Mouse (Mus musculus) limb, embryonic 13.5 days (tissue): ENCODE measurements at regions not wholly inside any gene's neighbourhood (a gene's known extent, or its start where the extent isn't known, plus 50 kb on each side); places are given as distances from the start of the nearest gene placed in this dataset.

ENCODE experiments used
- ATAC-seq: fragments of 200-750 bp; cut with Nextera tagmentation; 2 replicates; pipeline ENCODE4 v1.8.0; 2017; ENCODE audit warnings: low read depth, moderate number of reproducible peaks, moderate TSS enrichment; ENCODE audit not compliant: low FRiP score
- H3K27ac ChIP-seq: fragments of 300-500 bp; sonication (generic); 2 replicates; pipeline ENCODE4 v1.5.1; 2015; ENCODE audit warnings: inconsistent platforms, mild to moderate bottlenecking, moderate library complexity
- H3K27me3 ChIP-seq: fragments of 300-500 bp; sonication (generic); 2 replicates; pipeline ENCODE4 v1.6.1; 2015; ENCODE audit warnings: mild to moderate bottlenecking, inconsistent platforms
- H3K36me3 ChIP-seq: fragments of 300-500 bp; sonication (generic); 2 replicates; pipeline ENCODE4 v1.6.1; 2015; ENCODE audit warnings: inconsistent platforms, mild to moderate bottlenecking, moderate library complexity
- H3K4me1 ChIP-seq: fragments of 300-500 bp; sonication (generic); 2 replicates; pipeline ENCODE4 v1.6.1; 2015; ENCODE audit warnings: inconsistent platforms
- H3K4me2 ChIP-seq: fragments of 300-500 bp; sonication (generic); replicated peaks from 2 replicates; pipeline ENCODE4 v1.6.1; 2015; ENCODE audit warnings: inconsistent platforms, mild to moderate bottlenecking, moderate library complexity
- H3K4me3 ChIP-seq: fragments of 300-500 bp; sonication (generic); 2 replicates; pipeline ENCODE4 v1.5.1; 2015; ENCODE audit warnings: moderate library complexity, mild to moderate bottlenecking, inconsistent platforms
- H3K9ac ChIP-seq: fragments of 300-500 bp; sonication (generic); 2 replicates; pipeline ENCODE4 v1.6.1; 2015; ENCODE audit warnings: mild to moderate bottlenecking, inconsistent platforms
- H3K9me3 ChIP-seq: fragments of 300-500 bp; sonication (generic); 2 replicates; pipeline ENCODE4 v1.6.1; 2016; ENCODE audit warnings: inconsistent platforms
- WGBS: fragments of 180-500 bp; shearing (Covaris S2); methylation state at CpG from one replicate; pipeline ENCODE4 v1.1.7; 2015; 5-methylcytosine and 5-hydroxymethylcytosine counted together

- H3K4me2 ChIP-seq, result no peak overlapping the region
- H3K27ac ChIP-seq, result no peak overlapping the region
- H3K27me3 ChIP-seq, result no peaks in the 10 kb centered on the region
- 83% methylated on average over 6 of the region's 6 CpGs for WGBS
- peaks cover 8% of the 10 kb centered on the region for H3K9me3 ChIP-seq
- ATAC-seq, result no peak
- no peak overlapping the region for H3K9ac ChIP-seq
- H3K4me3 ChIP-seq, result no peak overlapping the region
- H3K36me3 ChIP-seq, result no peaks in the 10 kb centered on the region
- peaks cover 37% of the 10 kb centered on the region for H3K4me1 ChIP-seq
Measured at GRCm38 (mm10) chr2:173376926-173377325, 100.6 kb upstream of the Pmepa1 start.

GRCm38 (mm10) chr2:173377497-173378257, 101.3 kb upstream of the Pmepa1 start:
- Histone ChIP-seq H3K27ac (peak overlapping the region; percentile 69; the same call in 1 of the 2 replicates), H3K4me3 (no peak overlapping the region), H3K4me2 (no peak overlapping the region), H3K9me3 (peaks cover under 1% of the 10 kb centered on the region; the same call in 1 of the 2 replicates), H3K36me3 (no peaks in the 10 kb centered on the region), H3K4me1 (peaks cover 44% of the 10 kb centered on the region), H3K9ac (peak overlapping the region; percentile 25; the same call in 1 of the 2 replicates), H3K27me3 (no peaks in the 10 kb centered on the region)
- 44% methylated on average over 10 of the region's 12 CpGs for WGBS
- ATAC-seq, result no peak

GRCm38 (mm10) chr2:173379736-173380135, 103.4 kb upstream of the Pmepa1 start:
- no peaks in the 10 kb centered on the region for H3K27me3 ChIP-seq
- no peak overlapping the region for H3K4me2 ChIP-seq
- peak overlapping the region; percentile 79; the same call in 1 of the 2 replicates for H3K27ac ChIP-seq
- H3K4me3 ChIP-seq, result no peak overlapping the region
- peaks cover 56% of the 10 kb centered on the region for H3K4me1 ChIP-seq
- 95% methylated on average over 1 of the region's 1 CpGs for WGBS
- H3K36me3 ChIP-seq, result no peaks in the 10 kb centered on the region
- no peak for ATAC-seq
- H3K9me3 ChIP-seq, result no peaks in the 10 kb centered on the region
- no peak overlapping the region for H3K9ac ChIP-seq

- no peaks in the 10 kb centered on the region for H3K36me3 ChIP-seq
- WGBS, result 30% methylated on average over 3 of the region's 3 CpGs
- no peak for ATAC-seq
- H3K4me2 ChIP-seq, result no peak overlapping the region
- no peak overlapping the region for H3K9ac ChIP-seq
- H3K4me3 ChIP-seq, result no peak overlapping the region
- no peaks in the 10 kb centered on the region for H3K27me3 ChIP-seq
- peaks cover 61% of the 10 kb centered on the region for H3K4me1 ChIP-seq
- H3K9me3 ChIP-seq, result no peaks in the 10 kb centered on the region
- peak overlapping the region; percentile 79; the same call in 1 of the 2 replicates for H3K27ac ChIP-seq
Measured at GRCm38 (mm10) chr2:173380341-173380761, 104.0 kb upstream of the Pmepa1 start.

- Histone ChIP-seq H3K36me3 (no peaks in the 10 kb centered on the region), H3K9ac (no peak overlapping the region), H3K4me3 (no peak overlapping the region), H3K27me3 (no peaks in the 10 kb centered on the region), H3K27ac (no peak overlapping the region), H3K4me2 (no peak overlapping the region), H3K4me1 (peaks cover 59% of the 10 kb centered on the region), H3K9me3 (no peaks in the 10 kb centered on the region)
- ATAC-seq, result no peak
- WGBS, result 56% methylated on average over 7 of the region's 7 CpGs
Measured at GRCm38 (mm10) chr2:173382176-173382813, 106.0 kb upstream of the Pmepa1 start.

GRCm38 (mm10) chr2:173384935-173385586, 108.7 kb upstream of the Pmepa1 start:
- H3K4me2 ChIP-seq, result no peak overlapping the region
- H3K9ac ChIP-seq, result no peak overlapping the region
- 42% methylated on average over 8 of the region's 8 CpGs for WGBS
- no peaks in the 10 kb centered on the region for H3K9me3 ChIP-seq
- 0 out of 2 replicates have a peak, but pooled peaks have one; percentile 16 for ATAC-seq
- H3K27ac ChIP-seq, result peak overlapping the region; percentile 40; the same call in 1 of the 2 replicates
- peaks cover 42% of the 10 kb centered on the region for H3K4me1 ChIP-seq
- H3K4me3 ChIP-seq, result no peak overlapping the region
- no peaks in the 10 kb centered on the region for H3K27me3 ChIP-seq
- H3K36me3 ChIP-seq, result no peaks in the 10 kb centered on the region

GRCm38 (mm10) chr2:173385722-173386141, 109.4 kb upstream of the Pmepa1 start:
- no peak overlapping the region for H3K4me3 ChIP-seq
- 49% methylated on average over 9 of the region's 9 CpGs for WGBS
- peak overlapping the region; percentile 40; the same call in 1 of the 2 replicates for H3K27ac ChIP-seq
- no peak overlapping the region for H3K4me2 ChIP-seq
- no peaks in the 10 kb centered on the region for H3K27me3 ChIP-seq
- peaks cover 38% of the 10 kb centered on the region for H3K4me1 ChIP-seq
- H3K9me3 ChIP-seq, result peaks cover under 1% of the 10 kb centered on the region; the same call in 1 of the 2 replicates
- no peaks in the 10 kb centered on the region for H3K36me3 ChIP-seq
- ATAC-seq, result no peak
- no peak overlapping the region; the same call in 1 of the 2 replicates for H3K9ac ChIP-seq

GRCm38 (mm10) chr2:173388140-173388539, 111.8 kb upstream of the Pmepa1 start:
- Histone ChIP-seq H3K27me3 (no peaks in the 10 kb centered on the region), H3K4me3 (no peak overlapping the region), H3K4me1 (peaks cover 38% of the 10 kb centered on the region), H3K27ac (no peak overlapping the region), H3K4me2 (no peak overlapping the region), H3K9me3 (peaks cover 6% of the 10 kb centered on the region; the same call in 1 of the 2 replicates), H3K9ac (no peak overlapping the region), H3K36me3 (no peaks in the 10 kb centered on the region)
- no peak for ATAC-seq
- 73% methylated on average over 4 of the region's 4 CpGs for WGBS

- peaks cover 14% of the 10 kb centered on the region for H3K4me1 ChIP-seq
- WGBS, result 60% methylated on average over 14 of the region's 14 CpGs
- no peak overlapping the region for H3K9ac ChIP-seq
- no peak overlapping the region for H3K27ac ChIP-seq
- H3K36me3 ChIP-seq, result no peaks in the 10 kb centered on the region
- no peak overlapping the region for H3K4me3 ChIP-seq
- no peak for ATAC-seq
- H3K27me3 ChIP-seq, result no peaks in the 10 kb centered on the region
- no peak overlapping the region for H3K4me2 ChIP-seq
- peaks cover 6% of the 10 kb centered on the region; the same call in 1 of the 2 replicates for H3K9me3 ChIP-seq
Measured at GRCm38 (mm10) chr2:173392557-173393323, 116.4 kb upstream of the Pmepa1 start.

GRCm38 (mm10) chr2:173393324-173393592, 116.9 kb upstream of the Pmepa1 start:
- WGBS, result 34% methylated on average over 2 of the region's 2 CpGs
- H3K4me3 ChIP-seq, result no peak overlapping the region
- H3K9ac ChIP-seq, result no peak overlapping the region
- ATAC-seq, result no peak; the same call in 1 of the 2 replicates
- no peak overlapping the region for H3K4me2 ChIP-seq
- peaks cover 10% of the 10 kb centered on the region; the same call in 1 of the 2 replicates for H3K9me3 ChIP-seq
- no peak overlapping the region for H3K27ac ChIP-seq
- no peaks in the 10 kb centered on the region for H3K36me3 ChIP-seq
- peaks cover 14% of the 10 kb centered on the region for H3K4me1 ChIP-seq
- no peaks in the 10 kb centered on the region for H3K27me3 ChIP-seq

GRCm38 (mm10) chr2:173395526-173395925, 119.2 kb upstream of the Pmepa1 start:
- no peak for ATAC-seq

More at GRCm38 (mm10) chr2:173395526-173395925, 119.2 kb upstream of the Pmepa1 start:
- Histone ChIP-seq H3K36me3 (no peaks in the 10 kb centered on the region), H3K27me3 (no peaks in the 10 kb centered on the region), H3K27ac (no peak overlapping the region), H3K4me2 (no peak overlapping the region), H3K4me3 (no peak overlapping the region), H3K9me3 (peaks cover 10% of the 10 kb centered on the region; the same call in 1 of the 2 replicates), H3K4me1 (peaks cover 14% of the 10 kb centered on the region), H3K9ac (no peak overlapping the region)
- WGBS, result 47% methylated on average over 6 of the region's 6 CpGs
